In the genomic region with DNA sequence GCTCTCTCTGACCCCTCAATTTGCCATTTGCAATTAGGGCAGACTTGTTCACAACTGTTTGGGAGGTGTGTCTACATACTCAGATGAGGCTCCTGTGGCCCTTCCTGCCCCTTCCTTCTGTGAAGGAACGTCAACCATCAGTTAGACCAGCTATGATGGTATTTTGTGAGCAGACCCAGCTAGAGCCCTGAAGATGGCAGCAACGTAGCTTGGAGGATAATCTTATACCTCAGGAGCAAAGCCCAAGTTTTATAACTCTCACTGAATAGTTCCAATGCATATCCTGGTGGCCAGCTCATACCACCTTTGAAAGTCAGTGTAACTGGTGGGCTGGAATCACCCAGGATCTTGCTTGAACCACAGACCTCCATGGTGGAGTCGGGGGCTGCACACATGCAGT, we compare ENCODE assay signal across 31 mouse cellular contexts. TPM values are rescaled to one million over a fixed set of nuclear protein-coding genes. Genes with fewer than 3 reads are reported as not detected.
A peak's percentile ranks its signal among the peaks of the same experiment; 100 is the strongest.
DNase-seq lines count a peak whose midpoint lies in the region; TF ChIP-seq lines count a peak whose summit lies in the region.
"Had no signal": no experiment of that assay in that cellular context is flagged by ENCODE, and none has a peak within 500 bp of the region (broad histone marks: within the 10 kb centered on the region; RNA-seq: fewer than 3 reads in every experiment).

No protein-coding gene starts in this region.

- dilution Hi-C loops in CH12.LX (cut with MboI; ENCODE audit: extremely low pct_ligation_motif_present, extremely low pct_unique_long_range_greater_than_20kb, low sequenced_read_pairs) = no loop called here

- no peaks in the 10 kb centered on the region for H3K9me3 ChIP-seq in CH12.LX (replicated peaks; ENCODE audit: low read length)
- H3K9me3 ChIP-seq: embryonic facial prominence, embryonic 13.5 days; forebrain, embryonic 10.5 days; G1E; limb, embryonic 10.5 days; limb, embryonic 15.5 days; liver, embryonic 13.5 days; neural tube, embryonic 13.5 days had no signal

- TF ChIP-seq EP300 in CH12.LX (IDR thresholded peaks at IDR 0.05; ENCODE audit: low read length) = no peak

- no peak overlapping the region for H3K4me2 ChIP-seq in CH12.LX (ENCODE audit: insufficient read depth, low read depth, poor library complexity, severe bottlenecking)
- H3K4me2 ChIP-seq: embryonic facial prominence, embryonic 13.5 days; limb, embryonic 15.5 days; liver, embryonic 13.5 days; midbrain, embryonic 11.5 days; neural tube, embryonic 13.5 days had no signal

- H3K4me1 ChIP-seq in CH12.LX (ENCODE audit: control insufficient read depth in 1 of 2, insufficient read depth in 2 of 2) = peaks cover 5 to 14% of the 10 kb centered on the region in 2 experiments
- no peaks in the 10 kb centered on the region for H3K4me1 ChIP-seq in cortical plate, adult 2 months (ENCODE audit: control insufficient read depth, insufficient read depth, low read length)
- H3K4me1 ChIP-seq: embryonic facial prominence, embryonic 13.5 days; forebrain, embryonic 10.5 days; limb, embryonic 10.5 days; limb, embryonic 15.5 days; neural tube, embryonic 13.5 days had no signal

- peak; percentile 51 for TF ChIP-seq CTCF in layer of hippocampus, adult 2 months (conservative IDR thresholded peaks at IDR 0.05)
- peak in 1 of 2 experiments; percentile 38; a peak in 2 of 4 replicates for TF ChIP-seq CTCF in CH12.LX (conservative IDR thresholded peaks at IDR 0.05 in 1 of 2, IDR thresholded peaks at IDR 0.05 in 1 of 2; ENCODE audit: low read depth in 2 of 2, low read length in 2 of 2)
- 0 out of 2 replicates have a peak, but pooled peaks have one; percentile 32 for TF ChIP-seq CTCF in cortical plate, adult 2 months (IDR thresholded peaks at IDR 0.05; ENCODE audit: extremely low read depth, insufficient read depth, low read length)

- in situ Hi-C loops in CH12.LX (cut with MboI; ENCODE audit: low pct_ligation_motif_present, low pct_unique_long_range_greater_than_20kb, low sequenced_read_pairs) = no loop called here

- TF ChIP-seq RAD21 in CH12.LX (IDR thresholded peaks at IDR 0.05; ENCODE audit: low read depth, low read length) = peak; percentile 38

- TF ChIP-seq POLR2A in CH12.LX (IDR thresholded peaks at IDR 0.05; ENCODE audit: low read depth, low read length) = no peak
- no peak for TF ChIP-seq POLR2A in cortical plate, adult 2 months (IDR thresholded peaks at IDR 0.05; ENCODE audit: extremely low read depth, insufficient read depth, low read length)

- H3K79me2 ChIP-seq in CH12.LX (replicated peaks; ENCODE audit: control insufficient read depth, extremely low read depth, insufficient read depth, poor library complexity, severe bottlenecking) = no peaks in the 10 kb centered on the region

- H3K9ac ChIP-seq in CH12.LX (ENCODE audit: insufficient read depth, low read depth) = no peak overlapping the region
- H3K9ac ChIP-seq: embryonic facial prominence, embryonic 13.5 days; limb, embryonic 15.5 days; liver, embryonic 13.5 days; neural tube, embryonic 13.5 days had no signal

- no peak overlapping the region for H3K4me3 ChIP-seq in layer of hippocampus, adult 2 months
- no peak overlapping the region for H3K4me3 ChIP-seq in CH12.LX (replicated peaks in 1 of 3; ENCODE audit: low read depth in 2 of 3, low read length in 2 of 3, poor library complexity in 1 of 3)
- H3K4me3 ChIP-seq in cortical plate, adult 2 months (ENCODE audit: insufficient read depth, low read length) = no peak overlapping the region
- H3K4me3 ChIP-seq: embryonic facial prominence, embryonic 13.5 days; forebrain, embryonic 10.5 days; limb, embryonic 10.5 days; limb, embryonic 15.5 days; liver, embryonic 13.5 days; neural tube, embryonic 13.5 days had no signal

- H3K27me3 ChIP-seq in CH12.LX (replicated peaks) = no peaks in the 10 kb centered on the region
- H3K27me3 ChIP-seq: embryonic facial prominence, embryonic 13.5 days; limb, embryonic 15.5 days; liver, embryonic 13.5 days had no signal

- no peaks in the 10 kb centered on the region for H3K36me3 ChIP-seq in CH12.LX (replicated peaks in 1 of 2; ENCODE audit: control insufficient read depth in 1 of 2, insufficient read depth in 1 of 2, low read length in 1 of 2)
- H3K36me3 ChIP-seq: embryonic facial prominence, embryonic 13.5 days; forebrain, embryonic 10.5 days; G1E; limb, embryonic 10.5 days; limb, embryonic 15.5 days; liver, embryonic 13.5 days; neural tube, embryonic 13.5 days had no signal

- no peak for DNase-seq in layer of hippocampus, adult 2 months (ENCODE audit: low spot score in 2 of 2)
- DNase-seq in layer of hippocampus, postnatal 14 days (ENCODE audit: low spot score in 2 of 2) = no peak
- peak; percentile 23 for DNase-seq in 3T3-L1 (ENCODE audit: low read depth, low spot score)
- DNase-seq in CH12.LX (ENCODE audit: extremely low read depth) = no peak
- no peak for DNase-seq in ovary, postnatal 14 days (ENCODE audit: low spot score)
- DNase-seq: adrenal gland, adult 2 months; cerebellum, adult 9-10 months; cerebellum, postnatal 36 days; gastrocnemius, postnatal 10 days; heart, postnatal 14 days; kidney, postnatal 25 days; liver, embryonic 13.5 days; lung, adult 18-20 months had no signal

- H3K27ac ChIP-seq in layer of hippocampus, adult 2 months = no peak overlapping the region
- no peak overlapping the region for H3K27ac ChIP-seq in CH12.LX (ENCODE audit: insufficient read depth, low read depth)
- H3K27ac ChIP-seq in cortical plate, adult 2 months (ENCODE audit: insufficient read depth, low read length) = no peak overlapping the region
- H3K27ac ChIP-seq: embryonic facial prominence, embryonic 13.5 days; forebrain, embryonic 10.5 days; limb, embryonic 10.5 days; limb, embryonic 15.5 days; liver, embryonic 13.5 days; neural tube, embryonic 13.5 days had no signal

TF ChIP-seq in CH12.LX, 34 proteins besides CTCF, POLR2A, EP300 and RAD21:
- no peak for TF ChIP-seq SMC3 (IDR thresholded peaks at IDR 0.05; ENCODE audit: low read depth, low read length)
- no peak for TF ChIP-seq SIN3A (IDR thresholded peaks at IDR 0.05; ENCODE audit: low read length)
- no peak for TF ChIP-seq MYC (IDR thresholded peaks at IDR 0.05; ENCODE audit: low read depth, low read length)
- no peak for TF ChIP-seq KAT2A (IDR thresholded peaks at IDR 0.05; ENCODE audit: insufficient replicate concordance, low read length)
- no peak for TF ChIP-seq TBP (conservative IDR thresholded peaks at IDR 0.05; ENCODE audit: low read depth, low read length)

RNA-seq across cellular contexts. Expression of a gene that starts 8.0 kb away (rescaled TPM):
- 1 to 10 TPM; 6.6 to 8.5 TPM for total RNA-seq in layer of hippocampus, adult 2 months (2021)
- total RNA-seq in layer of hippocampus, postnatal 14 days (2021) = 1 to 10 TPM; 8.4 to 8.9 TPM
- total RNA-seq in CH12.LX (2012; rRNA removed) (10.9 and 14.1 TPM in 2 replicates), CH12.LX (2014; rRNA removed) (10.8 and 15.2 TPM in 2 replicates)
- polyA plus RNA-seq in CH12.LX (2012; ENCODE audit: insufficient read length, low read depth) = 12.3 and 13.5 TPM in 2 replicates
- 8.2 and 10.3 TPM in 2 replicates for polyA plus RNA-seq in cortical plate, adult 2 months (2012; rRNA removed)

RNA-seq across cellular contexts. Expression of a gene that starts 36.7 kb away (rescaled TPM):
- not detected for total RNA-seq in layer of hippocampus, adult 2 months (2021)
- under 1 TPM in 1 of 2 experiments, not detected in 1; 0.12 TPM for total RNA-seq in layer of hippocampus, postnatal 14 days (2021)
- total RNA-seq in CH12.LX (2012; rRNA removed) (not detected in 2 replicates), CH12.LX (2014; rRNA removed) (not detected in 2 replicates)
- polyA plus RNA-seq in CH12.LX (2012; ENCODE audit: insufficient read length, low read depth) = not detected in 2 replicates
- 0.08 TPM in 2 replicates for polyA plus RNA-seq in cortical plate, adult 2 months (2012; rRNA removed)
- total RNA-seq: gastrocnemius, postnatal 10 days; layer of hippocampus, adult 18-20 months; layer of hippocampus, postnatal 25 days; left cerebral cortex, postnatal 10 days; megakaryocyte, adult 5-6 weeks had no signal
- polyA plus RNA-seq: C2C12; embryonic facial prominence, embryonic 13.5 days; forebrain, embryonic 16.5 days; G1E; heart, embryonic 14.5 days; hindbrain, embryonic 11.5 days; kidney, embryonic 14.5 days; limb, embryonic 10.5 days; liver, embryonic 13.5 days; midbrain, embryonic 11.5 days; neural tube, embryonic 13.5 days; stomach, embryonic 14.5 days had no signal

RNA-seq across cellular contexts. Expression of a gene that starts 41.8 kb away (rescaled TPM):
- total RNA-seq in layer of hippocampus, adult 2 months (2021) = 10 to 100 TPM; 69.2 to 74.3 TPM
- 10 to 100 TPM; 61.0 to 69.7 TPM for total RNA-seq in layer of hippocampus, postnatal 14 days (2021)
- total RNA-seq in CH12.LX (2012; rRNA removed) = 43.8 and 51.4 TPM in 2 replicates
- total RNA-seq in CH12.LX (2014; rRNA removed) = 54.3 and 70.8 TPM in 2 replicates
- 40.7 and 46.1 TPM in 2 replicates for polyA plus RNA-seq in CH12.LX (2012; ENCODE audit: insufficient read length, low read depth)
- 141 and 149 TPM in 2 replicates for polyA plus RNA-seq in cortical plate, adult 2 months (2012; rRNA removed)

RNA-seq across cellular contexts. Expression of a gene that starts 51.9 kb away (rescaled TPM):
- total RNA-seq in layer of hippocampus, adult 2 months (2021) = 10 to 100 TPM; 35.4 to 40.0 TPM
- total RNA-seq in layer of hippocampus, postnatal 14 days (2021) = 10 to 100 TPM; 37.4 to 40.5 TPM
- total RNA-seq in CH12.LX (2012; rRNA removed) (165 and 201 TPM in 2 replicates), CH12.LX (2014; rRNA removed) (369 and 395 TPM in 2 replicates)
- 217 and 230 TPM in 2 replicates for polyA plus RNA-seq in CH12.LX (2012; ENCODE audit: insufficient read length, low read depth)
- polyA plus RNA-seq in cortical plate, adult 2 months (2012; rRNA removed) = 41.1 and 42.6 TPM in 2 replicates
